Mouse (Mus musculus) intestine, embryonic 14.5 days (tissue): Measurements from ENCODE around the gene Tmem266. TPM values are rescaled to one million over a fixed set of nuclear protein-coding genes. Genes with fewer than 3 reads are reported as not detected.
A peak's percentile ranks its signal among the peaks of the same experiment; 100 is the strongest.

ENCODE experiments used
- ATAC-seq: fragments of 200-750 bp; cut with Nextera tagmentation; replicated peaks from 2 replicates; pipeline ENCODE4 v1.8.0; 2017; ENCODE audit warnings: low read depth, moderate number of reproducible peaks, moderate TSS enrichment, moderate library complexity; ENCODE audit not compliant: low FRiP score, low TSS enrichment
- DNase-seq: peaks from one replicate; pipeline ENCODE4 v3.0.0-alpha.2; 2018; ENCODE audit warnings: low spot score
- H3K27ac ChIP-seq: fragments of 300-500 bp; sonication (generic); 2 replicates; pipeline ENCODE4 v1.5.1; 2014; ENCODE audit warnings: low read depth, mild to moderate bottlenecking, control low read depth
- H3K27me3 ChIP-seq: fragments of 300-500 bp; sonication (generic); replicated peaks from 2 replicates; pipeline ENCODE4 v1.6.1; 2014; ENCODE audit warnings: low read length, control low read depth; ENCODE audit not compliant: control insufficient read depth, insufficient read depth
- H3K36me3 ChIP-seq: fragments of 300-500 bp; sonication (generic); 2 replicates; pipeline ENCODE4 v1.6.1; 2014; ENCODE audit warnings: low read length, control low read depth; ENCODE audit not compliant: control insufficient read depth, insufficient read depth
- H3K4me1 ChIP-seq: fragments of 300-500 bp; sonication (generic); replicated peaks from 2 replicates; pipeline ENCODE4 v1.6.1; 2014; ENCODE audit warnings: low read length, control low read depth, mixed read lengths; ENCODE audit not compliant: control insufficient read depth, insufficient read depth
- H3K4me2 ChIP-seq: fragments of 300-500 bp; sonication (generic); 2 replicates; pipeline ENCODE4 v1.6.1; 2014; ENCODE audit warnings: low read length
- H3K4me3 ChIP-seq: fragments of 300-500 bp; sonication (generic); 2 replicates; pipeline ENCODE4 v1.5.1; 2014; ENCODE audit warnings: low read depth, low read length, control low read depth, mixed read lengths
- H3K9ac ChIP-seq: fragments of 300-500 bp; sonication (generic); 2 replicates; pipeline ENCODE4 v1.6.1; 2014; ENCODE audit warnings: mild to moderate bottlenecking, low read length
- H3K9me3 ChIP-seq: fragments of 300-500 bp; sonication (generic); 2 replicates; pipeline ENCODE4 v1.6.1; 2016; ENCODE audit warnings: low read length, control low read depth; ENCODE audit not compliant: control insufficient read depth
- WGBS: fragments of 180-500 bp; shearing (Covaris S2); extraction: QIAGEN DNeasy Blood & Tissue Kit; methylation state at CpG from one replicate; pipeline ENCODE4 v1.1.7; 2014; 5-methylcytosine and 5-hydroxymethylcytosine counted together
- polyA plus RNA-seq: library from polyadenylated mRNA; unstranded; fragments of >200 nt; fragmentation: Nextera tagmentation; extraction: Ambion mirVana; gene quantifications from 2 replicates; pipeline ENCODE4 v1.2.1, GENCODE M21; 2014

Gene Tmem266
- polyA plus RNA-seq: 0.54 and 0.77 TPM in 2 replicates

GRCm38 (mm10) chr9:55326515-55327233 is at the start of gene Tmem266, which contains the start of gene Nrg4:
Gene Tmem266, plus strand, starts transcription at chr9:55326913.
Gene Nrg4, minus strand, starts transcription at chr9:55326844.
- Histone ChIP-seq H3K4me2 (peak within 1 kb of the TSS; percentile 81), H3K27ac (no peak within 1 kb of the TSS), H3K36me3 (no peaks in the 10 kb centered on the region), H3K4me1 (no peaks in the 10 kb centered on the region), H3K9ac (peak within 1 kb of the TSS; percentile 58), H3K4me3 (peak within 1 kb of the TSS; percentile 65), H3K9me3 (no peaks in the 10 kb centered on the region), H3K27me3 (peaks cover 52% of the 10 kb centered on the region)
- ATAC-seq (peak; percentile 87), DNase-seq (peak; percentile 89)
- 0% methylated on average over 52 of the region's 82 CpGs for WGBS

DNA sequence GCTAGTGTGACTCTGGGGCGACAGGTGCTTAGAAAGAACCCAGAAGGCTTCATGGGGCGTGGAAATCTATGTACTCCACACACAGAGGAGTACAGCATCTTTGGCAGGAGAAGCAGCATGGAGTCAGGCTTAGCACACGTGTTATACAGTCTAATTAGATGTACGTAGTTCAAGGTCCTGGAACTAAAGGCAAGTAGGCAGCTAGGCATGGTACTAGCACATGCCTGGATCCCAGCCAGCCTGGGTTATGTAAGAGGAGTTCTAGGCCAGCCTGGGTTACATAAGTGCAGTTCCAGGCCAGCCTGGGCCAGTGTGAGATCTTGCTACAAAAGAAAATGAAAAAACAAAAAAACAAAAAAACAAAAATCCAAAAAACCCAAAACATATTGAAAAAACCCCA is 49.2 kb upstream of the Tmem266 start:
- Histone ChIP-seq H3K9me3 (no peaks in the 10 kb centered on the region), H3K27ac (no peak overlapping the region), H3K9ac (no peak overlapping the region), H3K4me2 (no peak overlapping the region), H3K36me3 (no peaks in the 10 kb centered on the region), H3K27me3 (no peaks in the 10 kb centered on the region), H3K4me3 (no peak overlapping the region), H3K4me1 (0 out of 2 replicates have a peak, but pooled peaks cover 2% of the 10 kb centered on the region)
- WGBS: 50% methylated on average over 4 of the region's 4 CpGs
- ATAC-seq (no peak), DNase-seq (no peak)

DNA sequence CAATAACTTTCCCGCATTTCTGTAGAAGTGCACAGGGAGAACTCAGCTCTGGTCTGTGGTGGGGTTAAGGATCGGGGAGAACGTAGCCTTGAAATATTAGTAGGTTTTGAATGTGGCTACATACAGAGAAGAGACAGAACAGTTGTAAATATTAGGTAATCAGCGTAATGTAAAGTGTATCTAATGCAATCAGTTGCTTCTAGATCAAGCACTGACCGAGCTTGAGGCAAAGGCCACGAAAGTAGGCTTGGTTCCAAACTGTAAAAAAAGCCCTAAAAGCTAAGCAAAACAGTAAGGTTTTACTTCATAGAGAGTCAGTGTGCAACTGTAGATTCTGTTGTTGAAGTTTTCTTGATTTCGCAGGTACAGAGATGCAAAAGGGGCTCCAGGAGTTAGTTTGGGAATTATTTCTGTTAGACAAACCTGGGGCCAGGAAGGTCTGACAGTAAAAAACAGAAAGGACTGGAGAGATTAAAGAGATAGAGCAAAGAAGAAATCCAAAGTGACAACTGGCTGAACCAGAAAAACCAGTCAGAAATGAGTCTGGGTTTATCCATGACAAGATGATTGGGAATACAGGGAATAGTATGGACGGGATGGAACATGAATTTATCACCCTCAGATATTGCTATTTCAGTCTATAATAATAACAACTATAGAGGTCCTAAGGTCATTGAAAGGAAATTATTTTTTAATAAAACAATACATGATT is 47.4 kb upstream of the Tmem266 start:
- DNase-seq: no peak

GRCm38 (mm10) chr9:55283516-55283915 is 43.2 kb upstream of the Tmem266 start:
- Histone ChIP-seq H3K4me1 (no peaks in the 10 kb centered on the region; the same call in 1 of the 2 replicates), H3K9me3 (no peaks in the 10 kb centered on the region), H3K27ac (no peak overlapping the region), H3K4me3 (no peak overlapping the region), H3K9ac (no peak overlapping the region), H3K27me3 (no peaks in the 10 kb centered on the region), H3K4me2 (peak overlapping the region; percentile 16; the same call in 1 of the 2 replicates), H3K36me3 (no peaks in the 10 kb centered on the region)
- no peak for DNase-seq
- WGBS: 3% methylated on average over 14 of the region's 14 CpGs
- ATAC-seq: no peak

More for the DNA sequence above, 47.4 kb upstream of the Tmem266 start:
- Histone ChIP-seq H3K9ac (no peak overlapping the region), H3K36me3 (no peaks in the 10 kb centered on the region), H3K27me3 (no peaks in the 10 kb centered on the region), H3K4me1 (no peaks in the 10 kb centered on the region; the same call in 1 of the 2 replicates), H3K4me2 (no peak overlapping the region), H3K27ac (no peak overlapping the region), H3K9me3 (no peaks in the 10 kb centered on the region), H3K4me3 (no peak overlapping the region)
- ATAC-seq: no peak
- 86% methylated on average over 8 of the region's 8 CpGs for WGBS

- no peak overlapping the region for H3K27ac ChIP-seq
- no peaks in the 10 kb centered on the region for H3K9me3 ChIP-seq
- H3K4me3 ChIP-seq: no peak overlapping the region
- H3K9ac ChIP-seq: no peak overlapping the region
- no peaks in the 10 kb centered on the region for H3K36me3 ChIP-seq
- H3K4me2 ChIP-seq: no peak overlapping the region
- no peak for DNase-seq
- ATAC-seq: no peak
- H3K27me3 ChIP-seq: no peaks in the 10 kb centered on the region
- H3K4me1 ChIP-seq: no peaks in the 10 kb centered on the region; the same call in 1 of the 2 replicates
- 70% methylated on average over 3 of the region's 3 CpGs for WGBS
Measured at GRCm38 (mm10) chr9:55285197-55285596, 41.5 kb upstream of the Tmem266 start.

GRCm38 (mm10) chr9:55289475-55290198 is 37.1 kb upstream of the Tmem266 start:
- Histone ChIP-seq H3K4me3 (no peak overlapping the region), H3K4me1 (no peaks in the 10 kb centered on the region), H3K27ac (no peak overlapping the region), H3K9ac (no peak overlapping the region), H3K4me2 (no peak overlapping the region), H3K36me3 (no peaks in the 10 kb centered on the region), H3K9me3 (no peaks in the 10 kb centered on the region), H3K27me3 (no peaks in the 10 kb centered on the region)
- no peak for ATAC-seq
- DNase-seq: no peak
- WGBS: 32% methylated on average over 3 of the region's 3 CpGs

DNA sequence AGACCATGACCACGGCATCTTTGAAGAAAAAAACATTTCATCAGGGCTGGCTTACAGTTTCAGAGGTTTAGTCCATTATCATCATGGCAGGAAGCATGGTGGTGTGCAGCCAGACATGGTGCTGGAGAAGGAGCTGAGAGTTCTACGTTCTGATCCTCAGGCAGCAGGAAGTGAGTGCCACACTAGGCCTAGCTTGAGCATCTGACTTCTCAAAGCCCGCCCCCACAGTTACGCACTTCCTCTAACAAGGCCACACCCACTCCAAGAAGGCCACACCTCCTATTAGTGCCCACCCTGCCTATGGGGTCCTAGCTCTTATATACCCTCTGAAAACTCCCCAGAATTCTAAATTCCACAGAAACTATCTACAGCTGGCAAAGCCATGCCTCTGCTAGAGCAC is 34.7 kb upstream of the Tmem266 start:
- Histone ChIP-seq H3K36me3 (no peaks in the 10 kb centered on the region), H3K9ac (no peak overlapping the region), H3K4me1 (no peaks in the 10 kb centered on the region), H3K9me3 (no peaks in the 10 kb centered on the region), H3K27ac (no peak overlapping the region), H3K4me2 (no peak overlapping the region), H3K27me3 (no peaks in the 10 kb centered on the region), H3K4me3 (no peak overlapping the region)
- WGBS: 93% methylated on average over 4 of the region's 4 CpGs
- DNase-seq (no peak), ATAC-seq (no peak)

GRCm38 (mm10) chr9:55296221-55296620 is 30.5 kb upstream of the Tmem266 start:
- DNase-seq (no peak), ATAC-seq (peak; percentile 71; the same call in 1 of the 2 replicates)
- no peak overlapping the region for H3K4me3 ChIP-seq
- H3K27ac ChIP-seq: no peak overlapping the region
- H3K27me3 ChIP-seq: no peaks in the 10 kb centered on the region
- H3K9ac ChIP-seq: no peak overlapping the region
- no peaks in the 10 kb centered on the region for H3K9me3 ChIP-seq
- no peaks in the 10 kb centered on the region for H3K36me3 ChIP-seq
- no peak overlapping the region for H3K4me2 ChIP-seq
- H3K4me1 ChIP-seq: no peaks in the 10 kb centered on the region
- WGBS: 51% methylated on average over 2 of the region's 2 CpGs
